Mouse (Mus musculus): Measurements from ENCODE around the gene Dclre1c. TPM values are rescaled to one million over a fixed set of nuclear protein-coding genes. Genes with fewer than 3 reads are reported as not detected.
"Not testable (repeated sequence)": the region's sequence is repeated elsewhere in the genome, so short reads cannot be mapped to it uniquely, and the experiment has no call there.

Dclre1c gene
- 1 to 10 TPM; 7.1 to 7.3 TPM for total RNA-seq (2021)
- polyA plus RNA-seq (2012; rRNA removed), result 1.2 and 1.6 TPM in 2 replicates
- long read RNA-seq, full-length matches to known transcripts, result 2 of 4 reads
- long read RNA-seq, partial matches to known transcripts, result 0 of 4 reads
- long read RNA-seq, other reads (novel, unspliced or antisense), result 2 of 4 reads

- peak; percentile 94 for DNase-seq
Observed at GRCm38 (mm10) chr2:3423841-3424578, at the start of gene Dclre1c. Gene Dclre1c, plus strand, starts transcription at chr2:3424131.

DNA sequence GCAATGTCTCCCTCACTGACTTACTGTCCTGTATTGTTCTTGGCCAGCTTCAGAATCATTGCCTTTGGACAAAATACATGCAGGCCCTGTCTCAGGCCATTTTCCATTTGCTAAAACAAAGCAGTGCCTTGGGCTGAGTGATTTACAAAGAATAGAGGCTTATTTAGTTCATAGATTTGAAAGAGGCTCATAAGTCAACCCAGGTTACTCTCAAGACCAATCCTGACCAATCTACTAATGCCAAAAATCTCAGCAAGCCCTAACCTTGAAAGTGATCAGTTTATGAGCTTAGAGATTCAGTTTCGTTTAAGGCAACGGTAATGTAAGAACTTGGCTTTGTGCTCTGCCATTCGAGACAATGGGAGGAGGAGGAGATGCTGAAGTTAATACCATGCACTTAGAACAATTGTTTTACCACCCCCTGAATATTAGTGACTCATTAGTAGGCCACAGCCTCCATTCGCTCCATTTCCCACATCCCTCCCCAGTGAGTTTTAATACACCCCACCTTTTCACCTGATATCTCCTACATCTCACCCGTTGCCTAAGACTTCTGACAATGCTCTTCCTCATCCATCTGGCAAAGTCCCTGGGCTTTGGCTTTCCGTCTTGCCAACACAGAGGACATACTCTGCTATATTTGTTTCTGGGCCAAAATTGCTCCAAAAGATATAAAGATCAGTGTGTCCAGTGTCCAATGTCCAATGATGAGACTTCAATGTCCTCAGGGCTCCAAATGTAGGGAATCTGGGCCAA lies 36.6 kb upstream of the Dclre1c start:
- DNase-seq, result no peak

- no peak for DNase-seq
Observed at GRCm38 (mm10) chr2:3391945-3392344, 32.0 kb upstream of the Dclre1c start.

- not testable (repeated sequence) for DNase-seq
Observed at GRCm38 (mm10) chr2:3397110-3397509, 26.8 kb upstream of the Dclre1c start, which contains the start of gene Olah. Gene Olah, minus strand, starts transcription at chr2:3397210.

- no peak for DNase-seq
Observed at GRCm38 (mm10) chr2:3405981-3406380, 17.9 kb upstream of the Dclre1c start.

DNA sequence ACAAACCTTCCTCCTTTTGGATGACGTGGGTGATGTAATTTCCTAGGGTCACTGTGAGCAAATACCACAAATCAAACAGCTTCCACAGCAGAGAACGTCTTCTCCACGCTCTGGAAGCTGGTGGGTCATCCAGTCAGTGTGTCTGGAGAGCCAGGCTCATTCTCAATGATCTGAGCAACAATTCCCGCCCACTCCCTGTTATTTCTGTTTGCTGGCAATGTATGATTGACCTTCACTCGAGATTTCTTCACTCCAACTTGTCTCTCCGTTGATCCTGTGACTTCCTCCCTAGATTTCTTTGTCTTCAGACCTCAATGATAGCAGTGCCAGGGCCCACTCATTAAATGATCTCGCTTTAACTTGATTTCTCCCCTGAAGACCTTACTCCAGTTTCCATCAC lies 16.2 kb upstream of the Dclre1c start:
- no peak for DNase-seq

GRCm38 (mm10) chr2:3414241-3414640 lies 9.7 kb upstream of the Dclre1c start:
- peak; percentile 61 for DNase-seq

- no peak for DNase-seq
Observed at GRCm38 (mm10) chr2:3415676-3416075, 8.3 kb upstream of the Dclre1c start.

DNA sequence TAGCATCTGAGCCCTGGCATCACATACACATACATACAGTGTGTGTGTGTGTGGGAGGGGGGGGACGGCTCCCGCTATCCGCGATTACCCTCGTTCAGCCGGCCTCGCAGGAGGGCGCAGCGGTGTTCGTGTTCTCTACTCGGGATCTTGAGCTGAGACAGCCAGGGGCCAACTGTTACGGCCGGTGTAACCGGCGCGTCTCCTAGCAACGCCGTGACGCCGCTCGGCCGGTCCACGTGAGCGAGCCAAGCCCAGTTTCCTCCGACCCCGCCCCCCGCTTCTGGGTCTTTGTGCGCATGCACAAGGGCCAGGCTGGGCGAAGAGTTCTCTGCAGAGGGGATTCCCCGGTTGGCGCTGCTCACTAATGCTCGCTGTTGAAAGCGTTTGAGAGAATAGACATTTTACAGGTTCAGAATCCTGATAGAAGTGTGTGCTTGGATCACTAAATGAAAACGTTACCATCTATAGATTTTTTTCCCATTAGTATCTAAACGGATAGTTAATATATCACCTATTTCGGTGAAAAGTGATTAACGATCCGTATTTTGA lies 5.0 kb upstream of the Dclre1c start:
- DNase-seq, result peak; percentile 99

DNA sequence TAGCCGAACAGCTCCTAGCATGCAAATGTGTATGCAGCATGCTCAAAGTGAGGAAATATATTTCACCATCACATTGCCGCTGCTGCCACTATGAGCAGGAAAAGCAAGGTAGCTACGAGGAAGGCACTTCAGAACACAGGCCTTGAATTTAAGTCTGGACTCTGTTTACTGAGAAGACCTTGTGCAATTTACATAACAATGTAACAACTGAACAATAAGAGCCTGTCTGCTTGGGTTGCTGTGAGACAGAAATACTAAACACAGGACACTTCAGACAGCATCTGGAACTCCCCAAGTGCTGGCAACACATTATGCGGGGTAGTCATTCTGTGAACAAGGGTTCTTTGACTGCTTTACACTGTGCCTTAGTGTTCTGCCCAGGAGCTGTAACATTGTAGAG lies 3.8 kb upstream of the Dclre1c start:
- DNase-seq, result no peak

GRCm38 (mm10) chr2:3422548-3422947 lies 1.4 kb upstream of the Dclre1c start, which contains the start of gene Meig1:
Gene Meig1, minus strand, starts transcription at chr2:3422648.
- no peak for DNase-seq

GRCm38 (mm10) chr2:3424579-3424910 lies 614 bp downstream of the Dclre1c start:
- no peak for DNase-seq

DNA sequence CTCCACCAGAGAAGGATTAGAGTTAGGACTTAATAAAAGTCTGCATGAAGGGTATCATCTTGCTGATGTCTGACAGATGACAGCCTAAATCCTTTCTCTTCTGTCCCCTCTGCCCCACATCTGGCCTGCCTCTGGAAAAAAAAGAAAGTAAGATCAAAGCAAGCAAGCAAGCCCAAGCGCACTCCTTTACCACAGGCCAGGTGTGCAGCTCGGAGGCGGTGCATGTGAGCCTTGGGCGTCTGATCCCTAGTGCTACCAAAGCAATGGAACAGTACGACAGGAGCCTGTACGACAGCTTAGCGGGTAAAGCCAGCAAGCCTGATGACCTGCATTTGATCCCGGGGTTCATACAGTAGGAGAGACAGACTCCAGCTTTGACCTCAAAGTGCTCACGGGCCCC lies 7.0 kb downstream of the Dclre1c start:
- no peak for DNase-seq

DNA sequence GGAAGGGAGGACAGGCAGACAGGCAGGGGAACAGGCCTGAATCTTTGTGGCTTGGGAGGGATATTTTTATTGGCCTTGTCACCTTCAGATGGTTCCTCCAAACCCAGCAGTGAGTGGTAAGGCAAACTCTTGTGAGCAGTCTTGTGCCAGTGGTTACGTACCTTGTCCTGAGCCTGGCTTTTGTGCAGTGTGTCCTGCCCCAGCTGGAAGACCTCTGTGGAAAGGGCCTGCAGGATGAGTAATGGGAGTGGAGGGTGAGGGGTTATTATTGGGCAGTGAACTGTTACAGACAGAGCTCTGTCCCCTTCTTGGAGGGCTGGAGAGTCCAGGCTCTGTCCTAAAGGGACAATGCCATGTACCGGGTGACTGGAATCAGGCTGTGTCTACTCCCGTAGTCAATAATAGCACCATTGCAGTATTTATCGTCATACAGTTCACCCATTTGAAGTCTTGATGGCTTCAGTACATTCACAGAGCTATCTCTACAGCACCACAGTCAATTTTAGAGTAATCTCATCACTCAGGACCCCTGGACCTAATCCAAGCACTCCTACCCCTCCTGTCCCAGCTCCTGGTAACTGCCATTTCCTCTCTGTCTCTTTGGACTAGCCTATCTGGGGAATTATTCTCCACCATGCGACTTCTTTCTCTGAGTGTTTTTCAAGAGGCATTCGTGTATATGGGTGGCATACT lies 11.6 kb downstream of the Dclre1c start:
- no peak for DNase-seq

DNA sequence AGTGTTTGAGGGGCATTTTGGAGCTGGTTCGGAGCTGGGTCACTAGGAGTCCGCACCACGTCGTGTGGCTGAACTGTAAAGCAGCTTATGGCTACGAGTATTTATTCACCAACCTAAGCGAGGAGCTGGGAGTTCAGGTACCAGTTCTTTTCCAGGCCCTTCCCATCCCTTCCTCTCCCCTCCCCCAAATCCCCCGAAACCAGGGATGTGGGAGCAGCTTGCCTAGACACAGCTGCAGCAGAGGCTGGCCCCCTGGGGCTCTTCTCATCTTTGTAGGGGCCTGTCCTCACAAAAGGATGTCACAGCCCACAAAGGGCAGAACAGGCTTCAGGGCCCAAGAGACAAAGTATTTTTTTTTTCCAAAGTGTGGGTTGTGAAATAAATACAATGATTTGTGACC lies 14.0 kb downstream of the Dclre1c start:
- DNase-seq, result no peak

DNA sequence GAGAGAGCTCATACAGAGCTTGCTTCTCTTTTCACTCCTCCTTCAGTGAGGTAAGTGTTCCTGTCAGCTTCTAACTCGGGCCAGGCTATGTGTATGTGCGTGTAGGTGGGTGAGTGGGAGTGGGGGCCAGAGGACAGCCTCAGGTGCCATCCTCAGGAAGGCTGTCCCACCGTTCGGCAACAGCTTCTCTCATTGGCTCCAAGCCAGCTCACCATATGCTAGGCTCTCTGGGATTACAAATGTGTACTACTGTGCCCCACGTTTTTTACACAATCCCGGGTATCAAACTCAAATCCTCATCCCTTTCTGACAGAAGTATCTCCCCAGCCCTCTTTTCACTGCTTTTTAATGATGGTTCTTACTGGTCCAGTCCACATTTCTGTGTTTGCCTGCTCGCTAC lies 20.3 kb downstream of the Dclre1c start:
- DNase-seq, result no peak

DNA sequence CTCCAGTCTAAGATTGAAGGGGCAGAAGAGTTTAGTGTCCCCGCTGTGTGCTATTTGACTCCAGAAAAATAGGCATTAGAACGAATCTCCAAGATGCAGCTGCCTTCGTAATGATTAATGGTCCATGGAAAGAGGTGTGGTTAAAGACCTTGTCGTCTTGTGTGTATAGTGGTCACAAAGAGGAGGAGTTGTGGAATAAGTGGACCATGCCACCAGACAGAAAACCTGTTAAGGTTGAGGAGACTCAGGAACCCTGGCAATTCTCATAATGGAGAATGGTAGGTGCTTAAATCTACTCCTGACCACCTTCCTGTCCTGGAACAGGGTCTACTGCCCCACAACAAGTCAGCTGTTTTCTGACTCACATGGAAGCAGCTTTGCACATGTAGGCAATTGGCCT lies 22.1 kb downstream of the Dclre1c start:
- DNase-seq, result no peak

DNA sequence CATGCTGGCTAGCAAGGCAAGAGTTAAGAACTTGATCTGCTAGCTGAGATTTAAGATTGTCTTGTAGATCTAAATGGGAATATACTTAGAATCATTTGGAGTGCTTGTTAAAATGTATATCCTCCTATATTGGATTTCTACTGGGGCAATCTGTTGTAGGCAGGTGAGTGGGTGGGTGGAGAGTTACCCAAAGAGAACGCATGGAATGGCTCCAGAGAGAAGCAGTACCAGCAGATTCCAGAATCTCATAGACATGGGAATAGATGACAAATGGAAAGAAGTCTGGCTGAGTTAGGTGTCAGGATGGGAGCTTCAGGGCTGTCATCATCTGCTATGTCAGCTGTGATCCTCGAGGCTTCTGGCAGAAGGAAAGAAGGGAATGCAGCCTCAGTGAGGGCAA lies 25.5 kb downstream of the Dclre1c start:
- no peak for DNase-seq

GRCm38 (mm10) chr2:3453096-3453495 lies 29.2 kb downstream of the Dclre1c start:
- DNase-seq, result peak; percentile 54

GRCm38 (mm10) chr2:3456590-3456989 lies 32.7 kb downstream of the Dclre1c start:
- no peak for DNase-seq

GRCm38 (mm10) chr2:3473891-3474290 lies 50.0 kb downstream of the Dclre1c start:
- no peak for DNase-seq

DNA sequence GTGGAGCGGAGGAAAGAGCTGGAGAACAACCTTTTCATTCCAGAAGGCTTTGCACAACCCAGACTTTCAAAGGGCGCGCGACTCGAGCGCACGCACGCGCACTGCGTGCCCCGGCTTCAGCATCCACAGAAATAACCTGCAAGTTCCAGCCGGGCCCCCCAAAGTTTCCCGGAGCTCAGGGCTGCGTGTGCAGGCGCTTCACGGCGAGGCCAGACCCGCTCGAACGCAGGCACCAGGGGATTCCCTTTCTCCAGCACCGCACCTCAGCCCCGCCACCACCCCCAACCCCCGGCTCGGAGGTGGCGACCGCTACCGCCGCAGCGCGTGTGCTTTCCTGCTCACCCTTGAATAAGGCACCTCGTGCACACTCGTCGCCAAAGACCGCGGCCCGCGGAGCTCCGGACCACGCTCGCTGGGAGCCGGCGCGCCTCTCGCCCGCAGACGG lies 50.5 kb downstream of the Dclre1c start:
- DNase-seq, result peak; percentile 77
